Mouse (Mus musculus): Measurements from ENCODE around the gene Fbln2. TPM values are rescaled to one million over a fixed set of nuclear protein-coding genes. Genes with fewer than 3 reads are reported as not detected.
A peak's percentile ranks its signal among the peaks of the same experiment; 100 is the strongest.

The Fbln2 gene
- polyA plus RNA-seq, 1 experiment from 2014 or later, result 34.4 TPM

- WGBS, result 39% methylated on average over 11 of the region's 11 CpGs
- no peaks in the 10 kb centered on the region for H3K9me3 ChIP-seq
- H3K36me3 ChIP-seq, result no peaks in the 10 kb centered on the region
- H3K27me3 ChIP-seq, result no peaks in the 10 kb centered on the region
- no peak for ATAC-seq (ENCODE audit: low read depth)
- no peak overlapping the region; the same call in 1 of the 2 replicates for H3K27ac ChIP-seq (replicated peaks)
- H3K4me3 ChIP-seq, result no peak overlapping the region
- peaks cover 23% of the 10 kb centered on the region for H3K4me1 ChIP-seq (replicated peaks)
- H3K9ac ChIP-seq, result no peak overlapping the region
- no peak overlapping the region for H3K4me2 ChIP-seq
Observed at GRCm38 (mm10) chr6:91236006-91236405, 23.8 kb downstream of the Fbln2 start.

- H3K9ac ChIP-seq, result no peak overlapping the region
- no peak overlapping the region for H3K4me3 ChIP-seq
- H3K36me3 ChIP-seq, result no peaks in the 10 kb centered on the region
- no peak overlapping the region for H3K4me2 ChIP-seq
- no peaks in the 10 kb centered on the region for H3K27me3 ChIP-seq
- no peak for ATAC-seq (ENCODE audit: low read depth)
- WGBS, result 37% methylated on average over 6 of the region's 6 CpGs
- peaks cover 21% of the 10 kb centered on the region for H3K4me1 ChIP-seq (replicated peaks)
- H3K9me3 ChIP-seq, result no peaks in the 10 kb centered on the region
- H3K27ac ChIP-seq (replicated peaks), result no peak overlapping the region; the same call in 1 of the 2 replicates
Observed at GRCm38 (mm10) chr6:91236429-91236828, 24.2 kb downstream of the Fbln2 start.

DNA sequence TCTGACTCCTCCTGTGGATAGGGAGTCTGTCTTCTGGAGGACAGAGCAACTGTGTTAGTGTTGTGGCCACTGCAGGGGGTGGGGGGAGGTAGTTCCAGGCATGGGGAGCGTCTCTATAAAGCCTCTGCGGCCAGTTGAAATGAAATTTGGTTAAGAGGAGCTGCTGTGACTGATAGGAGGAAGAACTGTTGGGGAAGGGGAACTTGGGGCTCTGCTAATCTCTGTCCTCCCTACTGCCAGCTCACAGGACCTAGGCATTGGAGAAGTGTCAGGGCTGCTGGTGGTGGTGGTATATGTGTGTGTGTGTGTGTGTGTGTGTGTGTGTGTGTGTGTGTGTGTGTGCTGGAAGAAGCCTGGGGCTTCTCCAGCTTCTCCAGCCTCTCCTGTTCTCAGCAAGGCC, 25.0 kb downstream of the Fbln2 start:
- H3K4me3 ChIP-seq, result no peak overlapping the region
- H3K9me3 ChIP-seq, result no peaks in the 10 kb centered on the region
- H3K27ac ChIP-seq (replicated peaks), result no peak overlapping the region
- H3K4me1 ChIP-seq (replicated peaks), result peaks cover 21% of the 10 kb centered on the region
- no peak overlapping the region for H3K4me2 ChIP-seq
- H3K27me3 ChIP-seq, result no peaks in the 10 kb centered on the region
- H3K36me3 ChIP-seq, result no peaks in the 10 kb centered on the region
- no peak overlapping the region for H3K9ac ChIP-seq
- no peak for ATAC-seq (ENCODE audit: low read depth)
- 53% methylated on average over 2 of the region's 2 CpGs for WGBS

GRCm38 (mm10) chr6:91240537-91240936, 28.3 kb downstream of the Fbln2 start:
- no peak overlapping the region for H3K27ac ChIP-seq (replicated peaks)
- no peaks in the 10 kb centered on the region for H3K36me3 ChIP-seq

DNA sequence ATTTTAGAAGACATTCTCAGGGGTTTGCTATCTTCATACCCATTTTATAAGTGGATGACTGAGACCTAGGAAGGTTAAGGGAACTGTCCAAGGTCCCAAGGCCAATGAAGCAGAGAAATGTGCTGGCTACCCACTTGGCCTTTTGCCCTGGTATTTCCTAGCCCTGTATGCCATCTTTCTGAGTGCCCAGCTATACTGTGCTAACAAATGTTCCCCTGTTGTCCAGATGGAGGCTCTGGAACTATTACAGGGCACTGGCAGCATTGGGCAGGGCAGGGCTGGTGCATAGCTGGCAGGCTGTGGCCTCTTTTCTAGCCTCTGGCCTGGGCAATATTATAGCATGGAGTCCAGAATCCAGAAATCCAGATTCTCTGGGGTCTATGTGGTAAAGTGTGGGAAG, 28.7 kb downstream of the Fbln2 start:
- no peak overlapping the region for H3K9ac ChIP-seq
- H3K36me3 ChIP-seq, result no peaks in the 10 kb centered on the region
- ATAC-seq (ENCODE audit: low read depth), result no peak
- H3K4me3 ChIP-seq, result no peak overlapping the region
- no peaks in the 10 kb centered on the region for H3K27me3 ChIP-seq
- H3K27ac ChIP-seq (replicated peaks), result no peak overlapping the region
- H3K9me3 ChIP-seq, result no peaks in the 10 kb centered on the region
- H3K4me2 ChIP-seq, result no peak overlapping the region
- peaks cover 29% of the 10 kb centered on the region for H3K4me1 ChIP-seq (replicated peaks)

More at GRCm38 (mm10) chr6:91240537-91240936, 28.3 kb downstream of the Fbln2 start:
- H3K27me3 ChIP-seq, result no peaks in the 10 kb centered on the region
- peaks cover 29% of the 10 kb centered on the region for H3K4me1 ChIP-seq (replicated peaks)
- H3K9ac ChIP-seq, result no peak overlapping the region
- ATAC-seq (ENCODE audit: low read depth), result no peak
- 64% methylated on average over 2 of the region's 2 CpGs for WGBS
- no peaks in the 10 kb centered on the region for H3K9me3 ChIP-seq
- H3K4me2 ChIP-seq, result no peak overlapping the region
- no peak overlapping the region for H3K4me3 ChIP-seq

- H3K4me1 ChIP-seq (replicated peaks), result peaks cover 25% of the 10 kb centered on the region
- no peak overlapping the region for H3K9ac ChIP-seq
- H3K27ac ChIP-seq (replicated peaks), result no peak overlapping the region
- no peaks in the 10 kb centered on the region for H3K9me3 ChIP-seq
- H3K36me3 ChIP-seq, result no peaks in the 10 kb centered on the region
- no peak overlapping the region for H3K4me2 ChIP-seq
- no peak for ATAC-seq (ENCODE audit: low read depth)
- H3K4me3 ChIP-seq, result no peak overlapping the region
- no peaks in the 10 kb centered on the region for H3K27me3 ChIP-seq
- WGBS, result 86% methylated on average over 6 of the region's 6 CpGs
Observed at GRCm38 (mm10) chr6:91243395-91243794, 31.1 kb downstream of the Fbln2 start.

DNA sequence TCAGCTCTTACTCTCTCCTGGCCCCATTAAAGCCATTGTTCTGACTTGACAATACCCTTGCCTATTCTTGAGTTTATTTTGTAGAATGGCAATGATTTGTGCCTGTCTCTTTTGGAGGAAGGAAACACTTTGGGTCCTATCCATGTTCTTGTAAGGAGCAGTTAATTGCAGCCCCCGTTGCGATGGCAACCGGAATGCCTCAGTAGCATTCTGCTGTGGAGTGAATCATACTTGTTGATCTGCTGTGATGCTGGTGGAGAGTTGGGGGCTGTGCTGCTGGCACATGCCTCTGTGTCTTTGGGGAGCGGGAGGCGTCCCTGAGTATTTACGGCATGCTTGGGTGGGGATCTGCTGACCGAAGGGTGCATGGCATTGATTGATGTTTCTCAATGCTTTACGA, 32.1 kb downstream of the Fbln2 start:
- no peak overlapping the region for H3K4me2 ChIP-seq
- H3K9ac ChIP-seq, result no peak overlapping the region
- no peak overlapping the region for H3K4me3 ChIP-seq
- no peak for ATAC-seq (ENCODE audit: low read depth)
- H3K36me3 ChIP-seq, result no peaks in the 10 kb centered on the region
- H3K27ac ChIP-seq (replicated peaks), result no peak overlapping the region
- H3K27me3 ChIP-seq, result no peaks in the 10 kb centered on the region
- WGBS, result 34% methylated on average over 8 of the region's 8 CpGs
- H3K9me3 ChIP-seq, result no peaks in the 10 kb centered on the region
- H3K4me1 ChIP-seq (replicated peaks), result peaks cover 25% of the 10 kb centered on the region

DNA sequence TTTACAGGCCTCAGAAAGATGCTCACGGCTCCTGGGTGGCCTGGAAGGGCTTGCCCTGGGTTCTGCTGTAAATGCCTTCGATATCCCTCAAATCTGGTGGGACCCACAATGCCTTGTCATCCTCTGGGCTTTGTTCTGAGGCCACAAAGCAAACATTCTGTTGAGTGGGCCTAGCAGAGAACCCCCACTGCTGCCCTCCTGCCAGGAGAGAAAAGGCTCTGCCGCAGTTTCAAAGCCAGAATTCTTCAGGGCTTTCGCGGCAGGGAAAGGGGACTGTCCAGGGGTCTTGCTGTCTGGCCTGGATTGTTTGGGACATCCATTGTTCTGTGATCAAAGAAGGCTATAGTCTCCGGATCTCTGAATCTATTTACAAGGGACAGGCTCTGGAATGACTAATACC, 33.1 kb downstream of the Fbln2 start:
- Histone ChIP-seq H3K9me3 (no peaks in the 10 kb centered on the region), H3K4me1 (replicated peaks) (peaks cover 25% of the 10 kb centered on the region), H3K9ac (peak overlapping the region; percentile 1; the same call in 1 of the 2 replicates), H3K27me3 (no peaks in the 10 kb centered on the region), H3K36me3 (no peaks in the 10 kb centered on the region; the same call in 1 of the 2 replicates), H3K4me3 (no peak overlapping the region), H3K4me2 (no peak overlapping the region), H3K27ac (replicated peaks) (no peak overlapping the region)
- WGBS, result 7% methylated on average over 6 of the region's 6 CpGs
- ATAC-seq (ENCODE audit: low read depth), result no peak

DNA sequence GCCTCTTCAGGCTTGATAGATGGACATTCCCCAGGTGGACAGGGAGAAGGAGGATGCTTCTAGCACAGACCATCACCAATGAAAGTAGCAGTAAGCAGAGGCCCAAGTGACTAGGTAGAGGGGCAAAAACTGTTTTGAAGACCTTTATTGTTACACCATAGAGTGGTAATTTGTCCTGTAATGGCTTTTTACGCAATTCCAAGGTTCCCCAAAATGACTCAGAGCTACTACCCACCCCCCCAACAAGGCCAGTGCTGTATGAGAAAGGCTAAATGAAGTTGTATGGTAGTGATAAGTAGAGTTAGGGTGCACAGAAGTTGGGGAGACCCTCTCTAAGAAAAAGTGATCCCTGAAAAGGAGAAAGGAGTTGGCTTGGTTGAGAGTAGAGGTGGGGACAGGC, 35.1 kb downstream of the Fbln2 start:
- no peak overlapping the region for H3K4me2 ChIP-seq
- H3K9me3 ChIP-seq, result no peaks in the 10 kb centered on the region
- H3K27ac ChIP-seq (replicated peaks), result no peak overlapping the region
- peaks cover 25% of the 10 kb centered on the region for H3K4me1 ChIP-seq (replicated peaks)
- no peak for ATAC-seq (ENCODE audit: low read depth)
- H3K4me3 ChIP-seq, result no peak overlapping the region
- WGBS, result 89% methylated on average over 1 of the region's 1 CpGs
- no peaks in the 10 kb centered on the region for H3K27me3 ChIP-seq
- H3K9ac ChIP-seq, result no peak overlapping the region
- H3K36me3 ChIP-seq, result no peaks in the 10 kb centered on the region; the same call in 1 of the 2 replicates

DNA sequence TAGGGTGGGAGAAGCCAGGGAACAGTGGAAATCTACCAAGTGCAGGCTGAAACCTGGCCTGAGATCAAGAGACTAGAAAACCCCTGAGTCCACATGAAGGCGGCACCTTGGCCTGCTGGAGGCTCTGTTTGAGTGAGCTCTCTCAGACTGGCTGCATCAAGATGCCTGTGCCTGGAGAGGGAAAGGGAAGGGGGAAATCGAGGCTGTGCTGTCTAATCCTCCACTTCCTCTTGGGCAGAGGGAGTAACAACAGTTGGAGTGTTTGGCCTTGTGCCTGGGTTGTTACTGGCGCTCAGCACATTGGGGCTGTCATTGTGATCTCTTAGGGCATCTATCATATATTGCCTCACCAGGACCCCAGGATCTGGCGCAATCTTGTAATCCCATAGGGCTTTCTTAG, 36.4 kb downstream of the Fbln2 start:
- Histone ChIP-seq H3K4me3 (no peak overlapping the region), H3K9ac (no peak overlapping the region), H3K27me3 (no peaks in the 10 kb centered on the region), H3K27ac (replicated peaks) (no peak overlapping the region), H3K4me2 (no peak overlapping the region), H3K9me3 (no peaks in the 10 kb centered on the region), H3K4me1 (replicated peaks) (peaks cover 25% of the 10 kb centered on the region), H3K36me3 (no peaks in the 10 kb centered on the region; the same call in 1 of the 2 replicates)
- no peak for ATAC-seq (ENCODE audit: low read depth)
- WGBS, result 89% methylated on average over 4 of the region's 4 CpGs

GRCm38 (mm10) chr6:91249797-91250196, 37.5 kb downstream of the Fbln2 start:
- Histone ChIP-seq H3K9me3 (no peaks in the 10 kb centered on the region), H3K27me3 (no peaks in the 10 kb centered on the region), H3K4me2 (no peak overlapping the region), H3K27ac (replicated peaks) (no peak overlapping the region), H3K4me3 (no peak overlapping the region), H3K36me3 (no peaks in the 10 kb centered on the region; the same call in 1 of the 2 replicates), H3K9ac (no peak overlapping the region), H3K4me1 (replicated peaks) (peaks cover 15% of the 10 kb centered on the region)
- 84% methylated on average over 1 of the region's 1 CpGs for WGBS
- ATAC-seq (ENCODE audit: low read depth), result no peak

DNA sequence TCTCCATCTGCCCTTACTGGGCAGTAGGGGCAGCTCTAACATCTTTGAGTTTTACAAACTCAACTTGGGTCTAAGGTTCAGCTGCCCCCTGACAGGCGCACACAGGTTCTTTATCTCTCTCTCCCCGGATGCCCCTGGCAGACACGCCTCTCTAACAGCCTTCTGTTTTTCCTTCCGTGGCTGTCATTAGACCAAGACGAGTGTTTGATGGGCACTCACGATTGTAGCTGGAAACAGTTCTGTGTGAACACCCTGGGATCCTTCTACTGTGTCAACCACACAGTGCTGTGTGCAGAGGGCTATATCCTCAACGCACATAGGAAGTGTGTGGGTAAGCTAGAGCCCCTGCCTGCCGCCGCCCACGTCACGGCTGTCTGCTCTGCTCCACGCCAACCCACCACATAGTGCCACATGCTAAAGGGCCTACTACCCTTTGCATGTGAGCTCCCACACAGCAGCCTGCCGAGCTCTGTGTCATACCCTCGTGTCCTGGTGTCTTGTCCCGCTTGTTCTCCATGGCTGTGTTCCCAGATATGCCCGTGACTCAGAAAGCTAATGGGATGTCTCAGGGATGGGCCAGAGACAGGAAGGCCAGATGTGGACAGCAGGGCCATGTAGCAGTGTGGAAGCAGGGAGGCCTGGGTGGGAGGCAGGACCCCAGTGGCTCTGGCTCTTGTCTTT, 47.3 kb downstream of the Fbln2 start:
- Histone ChIP-seq H3K4me3 (no peak overlapping the region), H3K9me3 (no peaks in the 10 kb centered on the region), H3K27me3 (no peaks in the 10 kb centered on the region), H3K4me2 (no peak overlapping the region), H3K4me1 (replicated peaks) (peaks cover 12% of the 10 kb centered on the region), H3K9ac (no peak overlapping the region), H3K27ac (replicated peaks) (no peak overlapping the region), H3K36me3 (no peaks in the 10 kb centered on the region)
- 80% methylated on average over 16 of the region's 16 CpGs for WGBS
- ATAC-seq (ENCODE audit: low read depth), result no peak

GRCm38 (mm10) chr6:91260347-91260986, 48.2 kb downstream of the Fbln2 start:
- Histone ChIP-seq H3K4me1 (replicated peaks) (peaks cover 13% of the 10 kb centered on the region), H3K36me3 (no peaks in the 10 kb centered on the region), H3K9me3 (no peaks in the 10 kb centered on the region), H3K4me3 (no peak overlapping the region), H3K27ac (replicated peaks) (no peak overlapping the region), H3K9ac (no peak overlapping the region), H3K4me2 (no peak overlapping the region), H3K27me3 (no peaks in the 10 kb centered on the region)
- no peak for ATAC-seq (ENCODE audit: low read depth)
- WGBS, result 78% methylated on average over 8 of the region's 8 CpGs
